Mouse (Mus musculus) forebrain, embryonic 13.5 days (tissue): ENCODE measurements around the gene Tspan11. TPM values are rescaled to one million over a fixed set of nuclear protein-coding genes. Genes with fewer than 3 reads are reported as not detected.

ENCODE experiments used
- ATAC-seq: fragments of 200-750 bp; cut with Nextera tagmentation; 2 replicates; pipeline ENCODE4 v1.8.0; 2017
- H3K27ac ChIP-seq: fragments of 300-500 bp; sonication (generic); 2 replicates; pipeline ENCODE4 v1.5.1; 2015; ENCODE audit warnings: inconsistent platforms, mild to moderate bottlenecking, moderate library complexity
- H3K27me3 ChIP-seq: fragments of 300-500 bp; sonication (generic); 2 replicates; pipeline ENCODE4 v1.6.1; 2015; ENCODE audit warnings: mild to moderate bottlenecking, inconsistent platforms
- H3K36me3 ChIP-seq: fragments of 300-500 bp; sonication (generic); 2 replicates; pipeline ENCODE4 v1.6.1; 2015; ENCODE audit warnings: mild to moderate bottlenecking, inconsistent platforms; ENCODE audit not compliant: poor library complexity, severe bottlenecking
- H3K4me1 ChIP-seq: fragments of 300-500 bp; sonication (generic); 2 replicates; pipeline ENCODE4 v1.6.1; 2015; ENCODE audit warnings: inconsistent platforms
- H3K4me2 ChIP-seq: fragments of 300-500 bp; sonication (generic); 2 replicates; pipeline ENCODE4 v1.6.1; 2015; ENCODE audit warnings: inconsistent platforms, mild to moderate bottlenecking, moderate library complexity
- H3K4me3 ChIP-seq: fragments of 300-500 bp; sonication (generic); 2 replicates; pipeline ENCODE4 v1.5.1; 2015; ENCODE audit warnings: mild to moderate bottlenecking, inconsistent platforms
- H3K9ac ChIP-seq: fragments of 300-500 bp; sonication (generic); 2 replicates; pipeline ENCODE4 v1.6.1; 2015; ENCODE audit warnings: mild to moderate bottlenecking, inconsistent platforms
- H3K9me3 ChIP-seq: fragments of 300-500 bp; sonication (generic); replicated peaks from 2 replicates; pipeline ENCODE4 v1.6.1; 2016; ENCODE audit warnings: inconsistent platforms
- WGBS: fragments of 180-500 bp; shearing (Covaris S2); methylation state at CpG from one replicate; pipeline ENCODE4 v1.1.7; 2015; 5-methylcytosine and 5-hydroxymethylcytosine counted together
- polyA plus RNA-seq: library from polyadenylated mRNA; unstranded; fragments of >200 nt; fragmentation: Nextera tagmentation; extraction: Ambion mirVana; gene quantifications from 2 replicates; pipeline ENCODE4 v1.2.1, GENCODE M21; 2015

Tspan11 gene
- polyA plus RNA-seq, 1 experiment from 2014 or later: 14.7 TPM

DNA sequence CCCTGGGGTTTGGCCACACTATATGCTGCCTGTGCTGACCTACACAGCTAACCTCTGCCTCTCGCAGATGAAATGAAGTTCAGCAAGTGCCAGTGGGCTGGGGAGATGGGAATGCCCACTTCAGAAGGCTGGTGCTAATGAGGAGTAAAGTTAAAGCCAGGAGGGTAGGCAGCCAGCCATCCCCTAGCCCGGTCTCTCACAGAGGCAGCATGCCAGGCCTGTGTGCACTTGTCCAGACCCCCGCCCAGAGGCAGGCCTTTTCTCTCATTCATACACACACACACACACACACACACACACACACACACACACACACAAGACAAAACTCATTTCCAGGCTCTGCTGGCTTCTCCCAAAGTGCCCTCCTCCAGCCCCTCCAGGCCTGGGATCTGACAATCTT is 113.4 kb downstream of the Tspan11 start:
- no peak for ATAC-seq
- Histone ChIP-seq H3K4me1 (peaks cover 21% of the 10 kb centered on the region), H3K27me3 (no peaks in the 10 kb centered on the region), H3K4me2 (no peak overlapping the region), H3K9ac (no peak overlapping the region), H3K4me3 (no peak overlapping the region), H3K27ac (no peak overlapping the region), H3K36me3 (no peaks in the 10 kb centered on the region), H3K9me3 (no peaks in the 10 kb centered on the region)
- WGBS: 77% methylated on average over 3 of the region's 3 CpGs

DNA sequence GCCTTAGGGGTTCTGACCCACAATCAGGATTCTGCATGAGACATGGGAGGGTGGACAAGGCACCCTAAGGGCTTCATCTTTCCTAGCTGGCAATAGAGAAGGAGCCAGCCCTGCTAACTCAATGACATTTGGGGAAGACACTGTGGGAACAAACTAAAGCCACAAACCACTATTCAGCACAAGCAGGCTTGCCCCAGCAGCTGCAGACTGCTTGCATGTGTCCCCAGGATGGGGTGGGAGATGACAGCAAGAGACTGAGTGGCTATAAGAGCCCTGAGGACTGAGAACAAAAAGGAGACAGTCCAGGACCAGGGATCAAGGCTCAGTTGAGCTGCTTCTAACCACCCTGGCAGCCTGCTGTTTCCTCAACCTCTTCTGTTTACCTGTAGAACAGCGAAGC is 114.2 kb downstream of the Tspan11 start:
- no peak overlapping the region for H3K27ac ChIP-seq
- H3K4me1 ChIP-seq: peaks cover 27% of the 10 kb centered on the region
- H3K4me3 ChIP-seq: no peak overlapping the region
- no peaks in the 10 kb centered on the region for H3K36me3 ChIP-seq
- H3K4me2 ChIP-seq: no peak overlapping the region
- no peak for ATAC-seq
- no peaks in the 10 kb centered on the region for H3K27me3 ChIP-seq
- H3K9me3 ChIP-seq: no peaks in the 10 kb centered on the region
- WGBS: 32% methylated on average over 1 of the region's 1 CpGs
- no peak overlapping the region for H3K9ac ChIP-seq

DNA sequence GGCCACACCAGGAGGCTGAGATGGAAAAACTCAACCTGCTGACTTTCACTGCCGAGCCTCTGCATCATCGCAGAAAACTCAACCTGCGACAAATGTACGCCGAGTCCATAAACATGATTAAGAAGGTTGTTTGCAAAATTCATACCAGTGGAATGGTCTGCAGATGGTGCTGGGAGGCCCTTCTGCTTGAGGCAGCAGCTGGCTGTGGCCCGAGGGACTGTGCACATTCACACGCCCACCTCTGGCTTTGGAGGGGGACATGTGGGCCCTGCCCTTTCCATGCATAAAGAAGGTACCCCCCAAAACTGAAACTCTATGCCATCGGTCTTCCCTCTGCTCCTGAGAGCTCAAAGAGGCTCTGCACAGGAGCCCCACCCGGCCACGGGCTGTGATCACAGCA is 114.7 kb downstream of the Tspan11 start:
- Histone ChIP-seq H3K27me3 (no peaks in the 10 kb centered on the region), H3K4me3 (no peak overlapping the region), H3K9me3 (no peaks in the 10 kb centered on the region), H3K27ac (no peak overlapping the region), H3K4me1 (peaks cover 29% of the 10 kb centered on the region), H3K9ac (no peak overlapping the region), H3K36me3 (no peaks in the 10 kb centered on the region), H3K4me2 (no peak overlapping the region)
- ATAC-seq: no peak
- 72% methylated on average over 10 of the region's 10 CpGs for WGBS

DNA sequence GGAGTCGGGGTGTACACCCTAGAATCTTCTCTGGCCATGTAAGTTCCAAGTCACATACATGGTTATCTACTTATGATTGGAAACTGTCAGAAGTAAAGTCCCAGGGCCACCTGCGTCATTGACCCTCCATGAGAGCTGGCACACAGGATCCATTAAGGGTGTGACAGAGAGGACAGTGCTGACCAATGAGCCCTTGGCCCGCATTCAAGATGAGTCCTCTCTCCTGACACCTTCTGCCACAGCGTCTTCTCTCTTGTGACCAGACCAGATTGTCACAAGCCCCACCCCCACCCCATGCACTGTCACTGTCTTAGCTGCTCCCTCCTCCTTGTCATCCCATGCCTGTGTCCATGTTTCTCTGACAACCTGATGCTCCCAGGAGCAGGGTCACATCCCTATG is 115.3 kb downstream of the Tspan11 start:
- H3K9me3 ChIP-seq: no peaks in the 10 kb centered on the region
- H3K27ac ChIP-seq: no peak overlapping the region
- no peaks in the 10 kb centered on the region for H3K27me3 ChIP-seq
- H3K4me3 ChIP-seq: no peak overlapping the region
- H3K36me3 ChIP-seq: no peaks in the 10 kb centered on the region
- H3K9ac ChIP-seq: no peak overlapping the region
- no peak for ATAC-seq
- H3K4me1 ChIP-seq: peaks cover 31% of the 10 kb centered on the region
- no peak overlapping the region for H3K4me2 ChIP-seq
- WGBS: 87% methylated on average over 4 of the region's 4 CpGs

DNA sequence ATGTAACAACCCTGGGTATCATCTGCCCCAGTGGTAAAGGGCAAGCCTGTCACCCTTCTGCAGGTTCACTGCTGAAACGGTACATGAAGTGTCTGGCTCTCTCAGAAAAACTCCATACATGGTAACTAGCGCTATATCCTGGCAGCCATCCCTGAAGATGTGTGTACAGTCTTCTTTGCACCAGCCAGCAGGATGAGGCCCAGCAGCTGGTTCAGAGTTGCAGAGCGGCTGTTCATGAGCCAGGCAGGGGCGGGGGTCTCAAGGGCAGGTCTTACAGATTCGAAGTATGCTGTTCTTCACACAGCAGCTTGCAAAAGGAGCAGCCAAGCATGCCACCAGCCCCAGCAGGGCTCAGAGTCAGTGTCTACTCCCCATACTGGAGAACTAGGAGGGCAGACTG is 116.2 kb downstream of the Tspan11 start:
- Histone ChIP-seq H3K4me1 (peaks cover 31% of the 10 kb centered on the region), H3K9me3 (no peaks in the 10 kb centered on the region), H3K36me3 (no peaks in the 10 kb centered on the region), H3K4me3 (no peak overlapping the region), H3K27me3 (no peaks in the 10 kb centered on the region), H3K9ac (no peak overlapping the region), H3K27ac (no peak overlapping the region), H3K4me2 (no peak overlapping the region)
- ATAC-seq: no peak
- 60% methylated on average over 5 of the region's 5 CpGs for WGBS

Other genes with a start within 250 kb of the Tspan11 start
- 20.3 and 22.1 TPM in 2 replicates for gene Prmt8, start 118.1 kb upstream of the Tspan11 start, polyA plus RNA-seq